Mouse (Mus musculus) liver, embryonic 13.5 days (tissue): ENCODE measurements around the gene Dnaaf2. TPM values are rescaled to one million over a fixed set of nuclear protein-coding genes. Genes with fewer than 3 reads are reported as not detected.

Experiments used
- ATAC-seq: fragments of 200-750 bp; cut with Nextera tagmentation; 2 replicates; pipeline ENCODE4 v1.8.0; 2017; ENCODE audit warnings: low read depth, mild to moderate bottlenecking, moderate number of reproducible peaks, moderate library complexity
- DNase-seq: peaks from one replicate; pipeline ENCODE4 v3.0.0; 2022
- H3K27ac ChIP-seq: fragments of 300-500 bp; sonication (generic); 2 replicates; pipeline ENCODE4 v1.5.1; 2015; ENCODE audit warnings: moderate library complexity, mild to moderate bottlenecking, inconsistent platforms
- H3K27me3 ChIP-seq: fragments of 300-500 bp; sonication (generic); 2 replicates; pipeline ENCODE4 v1.6.1; 2015; ENCODE audit warnings: mild to moderate bottlenecking, inconsistent platforms
- H3K36me3 ChIP-seq: fragments of 300-500 bp; sonication (generic); 2 replicates; pipeline ENCODE4 v1.6.1; 2015; ENCODE audit warnings: mild to moderate bottlenecking, inconsistent platforms
- H3K4me1 ChIP-seq: fragments of 300-500 bp; sonication (generic); replicated peaks from 2 replicates; pipeline ENCODE4 v1.6.1; 2015; ENCODE audit warnings: inconsistent platforms
- H3K4me2 ChIP-seq: fragments of 300-500 bp; sonication (generic); 2 replicates; pipeline ENCODE4 v1.6.1; 2015; ENCODE audit warnings: inconsistent platforms, mild to moderate bottlenecking, moderate library complexity
- H3K4me3 ChIP-seq: fragments of 300-500 bp; sonication (generic); replicated peaks from 2 replicates; pipeline ENCODE4 v1.5.1; 2015; ENCODE audit warnings: mild to moderate bottlenecking, inconsistent platforms
- H3K9ac ChIP-seq: fragments of 300-500 bp; sonication (generic); 2 replicates; pipeline ENCODE4 v1.6.1; 2015; ENCODE audit warnings: mild to moderate bottlenecking, inconsistent platforms
- H3K9me3 ChIP-seq: fragments of 300-500 bp; sonication (generic); replicated peaks from 2 replicates; pipeline ENCODE4 v1.6.1; 2016; ENCODE audit warnings: inconsistent platforms
- WGBS: fragments of 180-500 bp; shearing (Covaris S2); methylation state at CpG from one replicate; pipeline ENCODE4 v1.1.7; 2015; ENCODE audit not compliant: insufficient replicate concordance; 5-methylcytosine and 5-hydroxymethylcytosine counted together
- polyA plus RNA-seq: library from polyadenylated mRNA; unstranded; fragments of >200 nt; fragmentation: Nextera tagmentation; extraction: Ambion mirVana; gene quantifications from 2 replicates; pipeline ENCODE4 v1.2.1, GENCODE M21; 2015

Gene Dnaaf2
- polyA plus RNA-seq, 1 experiment from 2014 or later: 7.1 TPM

DNA sequence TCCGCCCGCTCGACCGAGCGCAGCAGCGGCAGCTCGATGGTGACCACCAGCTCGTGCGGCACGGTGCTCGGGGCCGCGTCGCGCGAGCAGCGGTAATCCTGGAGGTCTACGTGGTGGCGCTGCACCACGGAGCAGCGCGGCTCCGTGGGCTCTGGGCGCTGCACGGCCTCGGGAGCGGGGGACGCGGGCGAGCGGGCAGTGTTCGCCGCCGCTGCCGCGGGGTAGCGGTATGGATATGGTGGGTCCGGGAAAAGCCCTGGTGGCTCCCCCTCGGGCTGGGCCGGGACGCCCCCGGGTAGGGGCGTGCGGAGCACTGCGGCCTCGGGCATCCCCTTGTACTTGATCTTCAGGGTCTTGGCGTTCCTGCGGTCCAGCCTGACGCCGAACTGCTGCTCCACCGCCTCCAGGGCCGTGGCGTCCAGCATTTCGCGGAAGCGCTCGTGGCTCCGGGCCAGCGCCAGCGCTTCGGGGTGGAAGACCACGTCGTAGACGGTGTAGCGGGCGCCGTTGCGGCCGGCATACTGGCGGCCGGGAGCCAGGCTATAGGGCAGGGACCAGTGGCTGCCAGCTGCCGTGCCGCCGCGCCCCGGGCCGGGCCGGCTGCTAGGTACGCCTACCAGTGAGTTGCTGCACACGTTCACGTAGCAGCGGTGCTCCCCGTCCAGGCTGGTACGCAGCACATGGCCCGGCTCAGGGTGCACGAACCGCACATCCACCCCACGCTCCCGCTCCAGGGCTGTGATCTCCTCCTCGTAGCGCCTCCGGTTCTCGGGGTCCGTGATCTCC lies 658 bp downstream of the Dnaaf2 start:
- Histone ChIP-seq H3K9ac (peak overlapping the region; percentile 92), H3K4me3 (peak overlapping the region; percentile 95), H3K27ac (peak overlapping the region; percentile 88), H3K9me3 (no peaks in the 10 kb centered on the region), H3K36me3 (peaks cover 39% of the 10 kb centered on the region), H3K27me3 (no peaks in the 10 kb centered on the region), H3K4me2 (peak overlapping the region; percentile 98), H3K4me1 (peaks cover 39% of the 10 kb centered on the region)
- peak; percentile 79 for ATAC-seq
- WGBS: under 1% methylated on average over 94 of the region's 94 CpGs
- peak; percentile 62 for DNase-seq

DNA sequence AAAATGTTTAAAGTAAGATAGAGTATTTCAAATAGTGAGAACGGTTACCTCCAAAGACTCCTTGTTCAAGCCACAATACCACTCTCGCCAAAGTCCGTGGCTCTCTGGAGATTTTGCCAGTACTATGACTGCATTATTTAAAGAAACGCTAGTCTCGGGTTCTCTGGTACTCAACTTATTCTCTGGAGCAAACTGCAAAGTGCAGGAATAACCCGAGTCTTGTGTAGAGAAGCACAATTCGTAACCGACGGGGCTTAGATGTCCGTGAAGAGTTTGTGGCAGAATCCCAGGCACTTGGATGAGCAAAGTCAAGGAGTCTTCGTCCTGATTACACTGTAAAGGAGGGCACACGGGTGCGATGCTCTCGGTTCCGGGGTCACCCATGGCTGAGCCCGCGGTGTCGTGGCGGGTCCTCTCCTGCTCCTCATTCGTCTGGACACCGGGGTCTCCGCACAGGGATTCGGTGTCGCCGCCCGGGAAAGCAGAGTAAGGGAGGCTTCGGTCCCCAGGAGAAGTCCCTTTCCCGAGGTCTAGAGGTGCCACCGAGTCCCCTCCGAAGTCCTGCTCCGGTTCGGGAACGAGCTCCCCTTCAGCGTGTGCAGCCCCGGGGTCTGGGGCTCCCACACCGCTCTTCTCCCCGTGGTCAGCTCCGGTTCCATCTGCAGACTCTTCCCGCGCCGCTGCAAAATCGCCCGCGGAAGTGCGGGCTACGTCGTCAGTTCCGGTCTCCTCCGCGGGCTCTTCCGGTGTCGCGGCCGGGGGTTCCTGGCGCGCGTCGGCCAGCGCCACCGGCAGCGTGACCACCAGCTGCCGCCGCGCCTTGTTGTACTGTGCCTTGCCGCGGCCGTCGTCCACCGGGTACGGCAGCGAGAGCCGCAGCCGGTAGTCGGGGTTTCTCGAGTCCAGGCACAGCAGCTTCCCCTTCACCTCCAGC lies 1.5 kb downstream of the Dnaaf2 start, which contains the start of gene Gm49383:
Gene Gm49383 (minus strand): TSS at position 661 of the 934 bp plus-strand sequence.
- WGBS: under 1% methylated on average over 75 of the region's 75 CpGs

DNA sequence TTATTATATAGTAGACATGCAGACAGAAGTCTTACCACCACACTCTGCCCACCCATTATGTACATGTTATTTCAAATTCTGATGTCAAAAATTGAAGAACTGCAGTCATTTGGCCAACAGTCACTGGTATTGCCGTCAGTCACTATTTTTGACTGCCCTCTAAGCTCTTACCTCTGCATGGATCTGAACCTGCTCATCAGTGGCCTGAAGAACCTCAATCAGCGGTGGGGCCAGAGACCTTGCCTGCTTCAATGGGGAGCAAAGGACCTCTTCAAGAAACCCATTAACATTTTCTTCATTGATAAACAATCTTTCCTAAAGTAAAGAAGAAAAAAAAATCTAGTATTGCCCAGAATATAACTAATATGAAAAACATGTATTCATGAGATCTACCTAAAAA lies 5.6 kb downstream of the Dnaaf2 start:
- no peak for ATAC-seq
- 92% methylated on average over 2 of the region's 2 CpGs for WGBS

More for the DNA sequence above, 1.5 kb downstream of the Dnaaf2 start, which contains the start of gene Gm49383:
- Histone ChIP-seq H3K4me2 (peak within 1 kb of the TSS; percentile 98), H3K27ac (peak within 1 kb of the TSS; percentile 88), H3K4me3 (peak within 1 kb of the TSS; percentile 95), H3K36me3 (peaks cover 38% of the 10 kb centered on the region), H3K9ac (peak within 1 kb of the TSS; percentile 92), H3K4me1 (peaks cover 39% of the 10 kb centered on the region), H3K27me3 (no peaks in the 10 kb centered on the region), H3K9me3 (no peaks in the 10 kb centered on the region)
- DNase-seq: peak; percentile 59
- ATAC-seq: peak; percentile 76

DNA sequence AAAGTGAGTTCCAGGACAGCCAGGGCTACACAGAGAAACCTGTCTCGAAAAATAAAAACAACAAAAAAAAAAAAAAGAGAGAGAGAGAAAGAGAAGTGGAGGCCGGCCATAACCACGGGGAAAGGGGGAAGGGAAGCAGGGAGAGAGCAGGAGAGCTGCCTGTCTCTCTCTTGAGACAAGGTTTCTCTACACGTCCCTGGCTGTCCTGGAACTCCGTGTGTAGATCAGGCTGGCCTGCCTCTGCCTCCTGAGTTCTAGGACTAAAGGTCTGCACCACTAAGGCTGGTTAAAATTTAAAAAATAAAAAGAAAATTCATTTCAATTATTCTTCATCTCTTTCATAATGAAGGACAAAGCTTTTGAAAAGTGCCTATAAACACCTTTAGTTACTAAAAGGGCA lies 6.8 kb downstream of the Dnaaf2 start:
- no peak overlapping the region for H3K27ac ChIP-seq
- no peak overlapping the region for H3K9ac ChIP-seq
- ATAC-seq (no peak), DNase-seq (no peak)
- no peaks in the 10 kb centered on the region for H3K9me3 ChIP-seq
- H3K4me1 ChIP-seq: peaks cover 35% of the 10 kb centered on the region
- no peak overlapping the region for H3K4me2 ChIP-seq
- H3K36me3 ChIP-seq: peaks cover 54% of the 10 kb centered on the region
- no peaks in the 10 kb centered on the region for H3K27me3 ChIP-seq
- H3K4me3 ChIP-seq: no peak overlapping the region
- WGBS: 76% methylated on average over 5 of the region's 5 CpGs

More for the DNA sequence above, 5.6 kb downstream of the Dnaaf2 start:
- H3K4me1 ChIP-seq: peaks cover 26% of the 10 kb centered on the region
- H3K27me3 ChIP-seq: no peaks in the 10 kb centered on the region
- no peaks in the 10 kb centered on the region for H3K9me3 ChIP-seq
- H3K4me3 ChIP-seq: no peak overlapping the region
- H3K4me2 ChIP-seq: no peak overlapping the region
- H3K9ac ChIP-seq: no peak overlapping the region
- no peak for DNase-seq
- no peak overlapping the region for H3K27ac ChIP-seq
- peaks cover 47% of the 10 kb centered on the region for H3K36me3 ChIP-seq

DNA sequence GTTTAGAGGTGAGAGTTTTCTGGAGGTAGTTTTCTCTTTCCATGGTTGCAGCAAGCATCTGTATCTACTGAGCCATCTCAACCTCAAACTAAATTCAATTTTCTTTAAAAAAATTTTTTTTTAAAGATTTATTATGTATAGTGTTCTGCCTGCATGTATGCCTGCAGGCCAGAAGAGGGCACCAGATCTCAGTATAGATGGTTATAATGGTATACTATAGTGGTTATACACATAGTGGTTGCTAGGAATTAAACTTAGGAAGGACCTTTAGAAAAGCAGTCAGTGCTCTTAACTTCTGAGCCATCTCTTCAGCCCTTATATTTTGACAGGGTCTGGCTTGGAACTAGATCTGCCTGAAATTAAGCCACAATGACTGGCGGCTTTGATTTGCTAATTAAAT lies 7.7 kb downstream of the Dnaaf2 start:
- no peak overlapping the region for H3K27ac ChIP-seq
- peaks cover 54% of the 10 kb centered on the region for H3K36me3 ChIP-seq
- H3K4me3 ChIP-seq: no peak overlapping the region
- DNase-seq (no peak), ATAC-seq (no peak)
- no peaks in the 10 kb centered on the region for H3K27me3 ChIP-seq
- no peak overlapping the region for H3K4me2 ChIP-seq
- 95% methylated on average over 1 of the region's 1 CpGs for WGBS
- no peaks in the 10 kb centered on the region for H3K9me3 ChIP-seq
- H3K9ac ChIP-seq: no peak overlapping the region
- H3K4me1 ChIP-seq: peaks cover 36% of the 10 kb centered on the region

DNA sequence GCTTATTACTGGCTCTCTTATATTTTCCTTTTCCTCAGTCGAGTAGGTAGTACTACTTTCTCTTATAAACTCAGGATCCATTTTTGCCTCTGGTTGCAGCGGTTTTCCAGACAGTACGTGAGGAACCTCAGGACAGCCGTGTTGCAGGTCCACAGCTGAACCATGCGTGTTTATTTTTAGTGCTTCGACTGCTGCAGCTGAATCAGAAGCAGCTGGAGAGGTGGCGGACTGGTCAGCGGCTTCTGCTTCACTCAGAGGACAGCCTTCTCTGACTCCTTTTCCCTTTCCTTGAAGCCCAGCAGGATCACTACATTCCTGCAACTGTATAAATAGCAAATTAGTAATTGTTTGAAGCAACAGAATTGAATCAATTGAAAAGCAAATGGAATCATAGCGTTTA lies 8.2 kb downstream of the Dnaaf2 start:
- no peak overlapping the region for H3K27ac ChIP-seq
- peaks cover 54% of the 10 kb centered on the region for H3K36me3 ChIP-seq
- DNase-seq: no peak
- no peak overlapping the region for H3K4me2 ChIP-seq
- H3K9ac ChIP-seq: no peak overlapping the region
- H3K4me3 ChIP-seq: no peak overlapping the region
- WGBS: 82% methylated on average over 9 of the region's 9 CpGs
- peaks cover 38% of the 10 kb centered on the region for H3K4me1 ChIP-seq
- no peaks in the 10 kb centered on the region for H3K27me3 ChIP-seq
- ATAC-seq: no peak
- H3K9me3 ChIP-seq: no peaks in the 10 kb centered on the region

DNA sequence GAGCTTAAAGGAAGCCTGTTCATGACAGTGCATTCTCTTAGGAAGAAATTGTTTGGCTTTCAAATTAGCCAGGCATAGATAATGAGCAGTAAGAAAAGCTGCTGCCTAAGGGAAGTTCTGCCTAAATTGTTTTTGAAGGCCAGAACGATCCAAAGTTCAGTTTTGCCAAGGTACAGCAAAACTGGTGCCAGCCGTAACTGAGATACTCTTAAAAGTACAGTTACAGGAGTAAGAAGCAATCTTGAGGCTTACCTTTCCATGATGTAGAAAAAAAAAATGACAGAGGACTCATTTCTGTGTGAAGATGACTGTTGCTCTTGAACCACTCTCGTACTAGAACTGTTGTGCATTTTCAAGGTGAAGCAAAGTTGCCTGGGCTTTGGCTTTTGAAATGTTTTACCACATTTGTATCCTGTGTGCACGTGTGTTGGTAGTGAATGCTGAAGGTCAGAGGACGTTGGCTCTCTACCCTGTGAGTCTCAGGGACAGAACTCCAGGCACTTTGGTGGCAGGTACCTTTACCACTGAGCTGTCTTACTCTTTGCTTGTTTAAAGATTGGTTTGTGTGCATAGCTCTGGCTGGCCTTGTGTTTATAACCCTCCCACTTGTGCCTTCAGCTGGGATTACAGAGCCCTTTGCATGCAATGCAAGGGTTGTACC lies 11.3 kb downstream of the Dnaaf2 start:
- Histone ChIP-seq H3K4me1 (peaks cover 39% of the 10 kb centered on the region), H3K27me3 (no peaks in the 10 kb centered on the region), H3K4me3 (peak overlapping the region; percentile 21; the same call in 1 of the 2 replicates), H3K36me3 (peaks cover 48% of the 10 kb centered on the region), H3K9ac (peak overlapping the region; percentile 49), H3K9me3 (no peaks in the 10 kb centered on the region), H3K27ac (peak overlapping the region; percentile 59), H3K4me2 (peak overlapping the region; percentile 34)
- 53% methylated on average over 5 of the region's 5 CpGs for WGBS
- ATAC-seq (no peak), DNase-seq (no peak)

DNA sequence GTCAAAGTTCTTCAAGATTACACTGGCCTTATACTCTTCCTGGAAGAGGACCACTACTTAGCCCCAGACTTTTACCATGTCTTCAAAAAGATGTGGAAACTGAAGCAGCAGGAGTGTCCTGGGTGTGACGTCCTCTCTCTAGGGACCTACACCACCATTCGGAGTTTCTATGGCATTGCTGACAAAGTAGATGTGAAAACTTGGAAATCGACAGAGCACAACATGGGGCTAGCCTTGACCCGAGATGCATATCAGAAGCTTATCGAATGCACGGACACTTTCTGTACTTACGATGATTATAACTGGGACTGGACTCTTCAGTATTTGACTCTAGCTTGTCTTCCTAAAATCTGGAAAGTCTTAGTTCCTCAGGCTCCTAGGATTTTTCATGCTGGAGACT lies 12.9 kb downstream of the Dnaaf2 start:
- ATAC-seq: no peak
- Histone ChIP-seq H3K36me3 (peaks cover 44% of the 10 kb centered on the region), H3K4me3 (peak overlapping the region; percentile 91), H3K4me1 (peaks cover 39% of the 10 kb centered on the region), H3K9ac (peak overlapping the region; percentile 96), H3K27me3 (no peaks in the 10 kb centered on the region), H3K9me3 (no peaks in the 10 kb centered on the region), H3K27ac (peak overlapping the region; percentile 94), H3K4me2 (peak overlapping the region; percentile 97)
- no peak for DNase-seq
- 33% methylated on average over 7 of the region's 7 CpGs for WGBS

DNA sequence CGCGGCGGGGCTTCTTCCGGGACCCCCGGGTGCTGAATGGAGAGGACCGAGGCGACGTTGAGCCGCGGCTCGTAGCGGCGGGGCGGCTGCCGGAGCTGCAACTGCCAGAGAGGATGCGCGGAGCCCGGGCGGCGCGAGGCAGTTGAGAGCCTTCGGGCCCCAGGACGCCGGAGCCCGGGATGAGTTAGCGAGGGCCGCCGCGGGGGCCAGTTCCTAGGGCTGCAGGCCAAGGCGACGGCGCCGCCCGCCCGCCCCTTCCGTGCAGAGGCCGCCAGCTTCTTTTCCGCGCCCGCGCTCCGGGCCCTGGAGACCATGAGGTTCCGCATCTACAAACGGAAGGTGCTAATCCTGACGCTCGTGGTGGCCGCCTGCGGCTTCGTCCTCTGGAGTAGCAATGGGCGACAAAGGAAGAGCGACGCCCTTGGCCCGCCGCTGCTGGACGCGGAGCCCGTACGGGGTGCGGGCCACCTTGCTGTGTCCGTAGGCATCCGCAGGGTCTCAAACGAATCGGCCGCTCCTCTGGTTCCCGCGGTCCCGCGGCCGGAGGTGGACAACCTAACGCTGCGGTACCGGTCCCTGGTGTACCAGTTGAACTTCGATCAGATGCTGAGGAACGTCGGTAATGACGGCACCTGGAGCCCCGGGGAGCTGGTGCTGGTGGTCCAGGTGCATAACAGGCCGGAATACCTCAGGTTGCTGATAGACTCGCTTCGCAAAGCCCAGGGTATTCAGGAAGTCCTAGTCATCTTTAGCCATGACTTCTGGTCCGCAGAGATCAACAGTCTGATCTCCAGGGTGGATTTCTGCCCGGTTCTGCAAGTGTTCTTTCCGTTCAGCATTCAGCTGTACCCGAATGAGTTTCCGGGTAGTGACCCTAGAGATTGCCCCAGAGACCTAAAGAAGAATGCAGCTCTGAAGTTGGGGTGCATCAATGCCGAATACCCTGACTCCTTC lies 13.6 kb downstream of the Dnaaf2 start:
- Histone ChIP-seq H3K4me3 (peak overlapping the region; percentile 91), H3K9ac (peak overlapping the region; percentile 96), H3K27me3 (no peaks in the 10 kb centered on the region), H3K4me2 (peak overlapping the region; percentile 97), H3K4me1 (peaks cover 39% of the 10 kb centered on the region), H3K9me3 (no peaks in the 10 kb centered on the region), H3K36me3 (peaks cover 39% of the 10 kb centered on the region), H3K27ac (peak overlapping the region; percentile 94)
- WGBS: under 1% methylated on average over 86 of the region's 86 CpGs
- ATAC-seq (peak; percentile 52), DNase-seq (peak; percentile 42)
